Mouse (Mus musculus) kidney, adult 2 months (tissue): ENCODE measurements around the gene Optc.

ENCODE experiments used
- CTCF ChIP-seq: fragments of 200-500 bp; conservative IDR thresholded peaks from 2 replicates; pipeline ENCODE4 v1.5.1; 2011; ENCODE audit warnings: low read depth, mild to moderate bottlenecking, control low read depth, low read length, moderate library complexity, mixed read lengths; ENCODE audit not compliant: insufficient read depth, insufficient read length
- POLR2A ChIP-seq: fragments of 200-500 bp; IDR thresholded peaks from one replicate; pipeline ENCODE4 v1.6.1; 2011; ENCODE audit warnings: low read depth, low read length, control low read depth

DNA sequence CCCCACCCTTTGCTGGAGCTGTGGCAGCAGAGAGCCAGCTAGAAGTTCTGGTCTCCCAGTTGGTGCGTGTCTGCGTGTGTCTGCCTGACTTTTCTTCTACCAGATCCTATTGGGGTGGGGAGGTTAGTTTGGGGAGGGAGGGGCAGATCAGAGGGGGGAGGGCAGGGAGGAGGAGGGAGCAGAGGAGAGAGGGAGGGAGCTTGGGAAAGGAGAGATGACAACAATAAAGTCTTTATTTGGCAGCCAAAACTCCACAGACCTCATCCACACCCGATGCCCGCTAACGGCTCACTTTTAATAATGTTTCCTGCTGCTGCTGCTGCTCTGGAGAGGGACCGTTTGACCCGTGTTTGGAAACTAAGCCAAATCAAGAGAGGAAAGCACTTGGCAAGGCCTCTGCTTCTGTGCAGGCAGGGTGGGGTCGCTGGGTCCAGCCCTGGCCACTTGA is 13.5 kb upstream of the Optc start, which contains the start of gene Prelp:
- TF ChIP-seq CTCF (no peak), POLR2A (no peak)
